Mouse (Mus musculus) embryonic facial prominence, embryonic 14.5 days (tissue): Measurements from ENCODE around the gene Sept9. TPM values are rescaled to one million over a fixed set of nuclear protein-coding genes. Genes with fewer than 3 reads are reported as not detected.

Experiments
- ATAC-seq: fragments of 200-750 bp; cut with Nextera tagmentation; 2 replicates; pipeline ENCODE4 v1.8.0; 2017; ENCODE audit warnings: low read depth, moderate number of reproducible peaks, moderate TSS enrichment
- DNase-seq: peaks from one replicate; pipeline ENCODE4 v3.0.0-alpha.2; 2015; ENCODE audit warnings: low spot score
- H3K27ac ChIP-seq: fragments of 300-500 bp; sonication (generic); replicated peaks from 2 replicates; pipeline ENCODE4 v1.5.1; 2014; ENCODE audit warnings: low read depth, mild to moderate bottlenecking, low read length, moderate library complexity
- H3K27me3 ChIP-seq: fragments of 300-500 bp; sonication (generic); replicated peaks from 2 replicates; pipeline ENCODE4 v1.6.1; 2014; ENCODE audit warnings: low read length; ENCODE audit not compliant: control insufficient read depth, insufficient read depth
- H3K36me3 ChIP-seq: fragments of 300-500 bp; sonication (generic); 2 replicates; pipeline ENCODE4 v1.6.1; 2014; ENCODE audit warnings: low read length, mixed read lengths; ENCODE audit not compliant: control insufficient read depth, insufficient read depth
- H3K4me1 ChIP-seq: fragments of 300-500 bp; sonication (generic); 2 replicates; pipeline ENCODE4 v1.6.1; 2014; ENCODE audit warnings: antibody characterized with exemption, low read length; ENCODE audit not compliant: control insufficient read depth, insufficient read depth
- H3K4me2 ChIP-seq: fragments of 300-500 bp; sonication (generic); 2 replicates; pipeline ENCODE4 v1.6.1; 2014; ENCODE audit warnings: low read depth, mild to moderate bottlenecking, low read length, moderate library complexity, mixed read lengths
- H3K4me3 ChIP-seq: fragments of 300-500 bp; sonication (generic); 2 replicates; pipeline ENCODE4 v1.5.1; 2014; ENCODE audit warnings: low read depth, mild to moderate bottlenecking, low read length
- H3K9ac ChIP-seq: fragments of 300-500 bp; sonication (generic); 2 replicates; pipeline ENCODE4 v1.6.1; 2014; ENCODE audit warnings: low read depth, mild to moderate bottlenecking, low read length, moderate library complexity, mixed read lengths
- H3K9me3 ChIP-seq: fragments of 300-500 bp; sonication (generic); 2 replicates; pipeline ENCODE4 v1.6.1; 2016; ENCODE audit warnings: low read length; ENCODE audit not compliant: control insufficient read depth
- WGBS: fragments of 180-500 bp; shearing (Covaris S2); extraction: QIAGEN DNeasy Blood & Tissue Kit; methylation state at CpG from one replicate; pipeline ENCODE4 v1.1.7; 2014; 5-methylcytosine and 5-hydroxymethylcytosine counted together
- polyA plus RNA-seq: library from polyadenylated mRNA; unstranded; fragments of >200 nt; fragmentation: Nextera tagmentation; extraction: Ambion mirVana; gene quantifications from 2 replicates; pipeline ENCODE4 v1.2.1, GENCODE M21; 2014

The Sept9 gene
- polyA plus RNA-seq, 1 experiment from 2014 or later, result 115 TPM

DNA sequence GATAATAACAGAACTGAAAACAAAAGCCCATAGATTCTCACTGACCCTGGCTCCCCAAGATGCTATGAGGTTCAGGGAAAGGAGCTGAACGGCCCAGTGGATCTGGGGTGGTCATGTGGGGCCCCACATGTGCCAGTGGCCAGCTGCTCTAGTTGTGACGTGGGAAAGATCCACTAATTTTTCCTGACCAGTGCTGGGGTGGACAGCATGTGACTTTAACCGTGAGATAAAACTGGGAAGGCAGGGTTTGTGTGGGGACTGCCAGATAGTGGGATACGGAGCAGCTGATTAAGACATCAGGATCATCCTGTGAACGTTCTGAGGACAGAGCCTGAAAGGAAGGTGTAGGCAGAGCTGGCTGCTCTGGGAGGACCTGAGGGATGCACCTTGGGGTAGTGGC is 48.1 kb downstream of the Sept9 start:
- 78% methylated on average over 5 of the region's 5 CpGs for WGBS
- no peak for ATAC-seq

DNA sequence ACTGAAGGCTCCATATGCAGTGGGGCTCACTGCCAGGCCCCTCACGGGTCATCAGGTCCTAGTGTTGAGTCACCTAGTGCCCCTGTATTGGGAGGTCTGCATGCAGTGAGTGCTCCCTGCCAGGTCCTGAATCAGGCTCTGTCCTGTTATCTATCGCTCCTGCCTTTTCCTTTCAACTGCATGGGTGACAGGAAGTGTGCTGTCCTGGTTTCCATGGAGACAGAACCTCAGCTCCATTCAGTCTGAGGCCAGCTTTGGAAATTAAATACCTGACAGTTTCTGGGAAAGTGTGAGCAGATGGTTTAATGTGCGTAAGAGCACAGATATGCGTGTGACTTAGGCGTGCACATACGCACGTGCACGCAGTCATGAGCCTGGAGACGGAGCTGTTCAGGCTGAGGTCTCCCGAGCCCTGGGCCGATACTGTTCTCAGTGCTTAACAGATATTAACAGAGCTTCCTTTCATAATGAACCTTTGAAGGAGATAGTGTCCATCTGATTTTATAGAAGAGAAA is 49.3 kb downstream of the Sept9 start:
- DNase-seq, result peak; percentile 75
- Histone ChIP-seq H3K36me3 (no peaks in the 10 kb centered on the region), H3K4me2 (no peak overlapping the region), H3K4me3 (no peak overlapping the region), H3K27ac (no peak overlapping the region; the same call in 1 of the 2 replicates), H3K9ac (no peak overlapping the region), H3K9me3 (no peaks in the 10 kb centered on the region), H3K27me3 (no peaks in the 10 kb centered on the region), H3K4me1 (0 out of 2 replicates have a peak, but pooled peaks cover 12% of the 10 kb centered on the region)
- 38% methylated on average over 11 of the region's 11 CpGs for WGBS
- peak; percentile 64; the same call in 1 of the 2 replicates for ATAC-seq

More for the DNA sequence above, 48.1 kb downstream of the Sept9 start:
- Histone ChIP-seq H3K4me2 (no peak overlapping the region), H3K4me3 (no peak overlapping the region), H3K27me3 (no peaks in the 10 kb centered on the region), H3K4me1 (0 out of 2 replicates have a peak, but pooled peaks cover 12% of the 10 kb centered on the region), H3K27ac (no peak overlapping the region), H3K9ac (no peak overlapping the region), H3K9me3 (no peaks in the 10 kb centered on the region), H3K36me3 (no peaks in the 10 kb centered on the region)
- DNase-seq, result no peak

GRCm38 (mm10) chr11:117249282-117249984 is 50.0 kb downstream of the Sept9 start:
- Histone ChIP-seq H3K27me3 (no peaks in the 10 kb centered on the region), H3K4me3 (no peak overlapping the region), H3K4me1 (0 out of 2 replicates have a peak, but pooled peaks cover 12% of the 10 kb centered on the region), H3K4me2 (no peak overlapping the region), H3K27ac (no peak overlapping the region; the same call in 1 of the 2 replicates), H3K9me3 (no peaks in the 10 kb centered on the region), H3K36me3 (no peaks in the 10 kb centered on the region), H3K9ac (no peak overlapping the region)
- WGBS, result 71% methylated on average over 18 of the region's 18 CpGs
- DNase-seq (no peak), ATAC-seq (no peak)

- H3K9ac ChIP-seq, result no peak overlapping the region
- no peaks in the 10 kb centered on the region for H3K36me3 ChIP-seq
- H3K4me3 ChIP-seq, result no peak overlapping the region
- WGBS, result 83% methylated on average over 22 of the region's 22 CpGs
- H3K4me1 ChIP-seq, result peaks cover 16% of the 10 kb centered on the region; the same call in 1 of the 2 replicates
- DNase-seq (peak; percentile 73), ATAC-seq (peak; percentile 38; the same call in 1 of the 2 replicates)
- H3K27ac ChIP-seq, result no peak overlapping the region
- H3K9me3 ChIP-seq, result no peaks in the 10 kb centered on the region
- H3K4me2 ChIP-seq, result no peak overlapping the region
- H3K27me3 ChIP-seq, result no peaks in the 10 kb centered on the region
Measured at GRCm38 (mm10) chr11:117249985-117250928, 50.8 kb downstream of the Sept9 start.

DNA sequence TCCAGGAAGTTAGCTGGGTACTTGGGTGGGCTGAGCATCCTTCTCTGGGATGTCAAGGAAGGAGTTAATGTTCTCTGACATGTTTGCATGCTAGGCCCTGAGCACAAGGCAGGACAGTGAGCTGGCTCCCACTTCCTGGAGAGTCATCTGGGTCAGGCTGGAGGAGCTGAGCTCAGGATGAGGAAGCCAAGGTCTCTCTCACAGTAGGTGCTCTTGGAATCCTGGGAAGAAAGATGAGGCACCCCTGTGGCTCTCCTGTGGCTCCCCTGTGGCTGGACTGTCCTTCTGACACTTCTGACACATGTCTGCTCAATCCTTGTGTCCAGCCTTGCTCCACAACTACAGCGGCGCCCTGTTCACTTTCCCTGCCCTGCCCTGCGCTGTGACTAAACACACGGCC is 52.3 kb downstream of the Sept9 start:
- H3K9me3 ChIP-seq, result no peaks in the 10 kb centered on the region
- no peak overlapping the region for H3K4me2 ChIP-seq
- no peaks in the 10 kb centered on the region for H3K27me3 ChIP-seq
- H3K9ac ChIP-seq, result no peak overlapping the region
- WGBS, result 75% methylated on average over 4 of the region's 4 CpGs
- ATAC-seq (no peak), DNase-seq (no peak)
- no peak overlapping the region for H3K4me3 ChIP-seq
- no peaks in the 10 kb centered on the region for H3K36me3 ChIP-seq
- peaks cover 16% of the 10 kb centered on the region; the same call in 1 of the 2 replicates for H3K4me1 ChIP-seq
- H3K27ac ChIP-seq, result no peak overlapping the region

GRCm38 (mm10) chr11:117252846-117253245 is 53.4 kb downstream of the Sept9 start:
- no peaks in the 10 kb centered on the region for H3K9me3 ChIP-seq
- ATAC-seq (no peak), DNase-seq (no peak)
- no peaks in the 10 kb centered on the region for H3K27me3 ChIP-seq
- H3K4me2 ChIP-seq, result no peak overlapping the region
- no peaks in the 10 kb centered on the region for H3K36me3 ChIP-seq
- H3K27ac ChIP-seq, result no peak overlapping the region
- no peak overlapping the region for H3K4me3 ChIP-seq
- no peak overlapping the region for H3K9ac ChIP-seq
- WGBS, result 87% methylated on average over 13 of the region's 13 CpGs
- peaks cover 16% of the 10 kb centered on the region; the same call in 1 of the 2 replicates for H3K4me1 ChIP-seq

DNA sequence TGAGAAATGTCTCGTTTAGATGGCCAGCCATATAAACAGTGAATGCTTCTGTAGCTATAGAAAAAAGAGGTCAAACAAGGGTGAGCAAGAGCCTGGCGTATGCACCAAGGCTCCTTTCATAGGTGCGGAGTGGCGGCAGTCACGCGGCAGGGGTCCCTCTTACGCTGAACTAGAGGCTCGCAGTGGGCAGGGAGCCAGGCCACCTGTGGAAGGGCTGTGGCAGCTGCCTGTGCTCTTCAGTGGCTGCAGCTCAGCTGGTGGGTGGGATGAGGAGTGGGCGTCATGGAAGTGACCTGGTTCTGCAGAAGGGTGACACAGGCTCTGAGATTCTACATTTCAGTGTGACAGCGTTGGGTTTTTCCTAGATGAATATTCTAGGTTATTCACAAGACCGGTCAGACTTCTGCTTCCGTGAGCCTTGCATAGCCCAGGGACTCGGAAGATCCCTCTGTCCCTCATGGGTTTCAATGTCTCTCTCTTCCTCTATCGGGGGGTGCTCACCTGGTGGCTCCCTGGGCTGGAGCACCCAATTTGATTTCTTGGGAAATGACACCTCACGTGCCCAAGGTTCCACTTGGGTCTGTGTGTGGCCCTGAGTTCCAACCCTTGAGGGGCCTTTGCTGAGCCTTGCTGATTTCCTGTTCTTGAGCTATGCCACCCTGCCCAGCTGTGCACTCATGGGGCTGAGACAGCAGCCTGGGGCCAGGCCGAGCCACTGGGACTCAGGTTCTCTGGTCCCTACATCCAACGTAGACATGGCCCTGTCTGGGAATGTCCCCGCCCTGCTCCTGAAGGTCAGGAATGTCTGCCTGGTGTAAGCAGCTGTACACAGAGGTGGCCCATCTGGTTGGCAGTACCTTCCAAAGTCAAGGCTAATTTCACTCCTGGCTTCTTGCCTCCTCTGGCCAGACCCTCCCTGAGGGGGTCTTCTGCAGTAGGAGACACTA is 55.0 kb downstream of the Sept9 start:
- H3K36me3 ChIP-seq, result no peaks in the 10 kb centered on the region
- H3K4me1 ChIP-seq, result peaks cover 4% of the 10 kb centered on the region; the same call in 1 of the 2 replicates
- no peak overlapping the region for H3K4me2 ChIP-seq
- peak; percentile 80 for DNase-seq
- H3K9ac ChIP-seq, result no peak overlapping the region
- H3K27ac ChIP-seq, result no peak overlapping the region
- 61% methylated on average over 18 of the region's 18 CpGs for WGBS
- ATAC-seq, result peak; percentile 45; the same call in 1 of the 2 replicates
- no peaks in the 10 kb centered on the region for H3K27me3 ChIP-seq
- no peaks in the 10 kb centered on the region for H3K9me3 ChIP-seq
- no peak overlapping the region for H3K4me3 ChIP-seq
